Mouse (Mus musculus): ENCODE results near the gene Smco3. TPM values are rescaled to one million over a fixed set of nuclear protein-coding genes. Genes with fewer than 3 reads are reported as not detected.

Gene Smco3
- polyA plus RNA-seq, 1 experiment from 2014 or later: 1.6 TPM

- no peak for TF ChIP-seq CTCF (IDR thresholded peaks at IDR 0.05; ENCODE audit: low read depth)
- ATAC-seq (ENCODE audit: insufficient read depth) (no peak), DNase-seq (no peak)
- Histone ChIP-seq H3K27me3 (ENCODE audit: insufficient read depth, low read length) (no peaks in the 10 kb centered on the region), H3K9ac (no peak overlapping the region), H3K36me3 (ENCODE audit: insufficient read depth) (no peaks in the 10 kb centered on the region), H3K4me1 (ENCODE audit: insufficient read depth) (0 out of 2 replicates have a peak, but pooled peaks cover 3% of the 10 kb centered on the region), H3K4me2 (no peak overlapping the region), H3K9me3 (ENCODE audit: low read depth, low read length) (no peaks in the 10 kb centered on the region), H3K4me3 (ENCODE audit: low read depth, low read length) (no peak overlapping the region), H3K27ac (ENCODE audit: low read depth) (no peak overlapping the region)
- 84% methylated on average over 8 of the region's 8 CpGs for WGBS
These were observed 13.1 kb upstream of the Smco3 start for GRCm38 (mm10) chr6:136848399-136848798.

- no peak for ATAC-seq (ENCODE audit: insufficient read depth)
- H3K9ac ChIP-seq: no peak overlapping the region
- DNase-seq: peak; percentile 64
These were observed 12.5 kb upstream of the Smco3 start for GRCm38 (mm10) chr6:136847790-136848189.

GRCm38 (mm10) chr6:136847267-136847666 lies 12.0 kb upstream of the Smco3 start:
- Histone ChIP-seq H3K4me3 (ENCODE audit: low read depth, low read length) (no peak overlapping the region), H3K27me3 (ENCODE audit: insufficient read depth, low read length) (no peaks in the 10 kb centered on the region), H3K9ac (no peak overlapping the region), H3K4me1 (ENCODE audit: insufficient read depth) (no peaks in the 10 kb centered on the region), H3K4me2 (no peak overlapping the region), H3K27ac (ENCODE audit: low read depth) (no peak overlapping the region), H3K36me3 (ENCODE audit: insufficient read depth) (no peaks in the 10 kb centered on the region), H3K9me3 (ENCODE audit: low read depth, low read length) (no peaks in the 10 kb centered on the region)
- no peak for TF ChIP-seq CTCF (IDR thresholded peaks at IDR 0.05; ENCODE audit: low read depth)
- DNase-seq: no peak
- WGBS: 86% methylated on average over 3 of the region's 3 CpGs
- ATAC-seq (ENCODE audit: insufficient read depth): no peak

More at GRCm38 (mm10) chr6:136847790-136848189, 12.5 kb upstream of the Smco3 start:
- Histone ChIP-seq H3K4me3 (ENCODE audit: low read depth, low read length) (no peak overlapping the region), H3K4me1 (ENCODE audit: insufficient read depth) (0 out of 2 replicates have a peak, but pooled peaks cover 2% of the 10 kb centered on the region), H3K9me3 (ENCODE audit: low read depth, low read length) (no peaks in the 10 kb centered on the region), H3K27me3 (ENCODE audit: insufficient read depth, low read length) (no peaks in the 10 kb centered on the region), H3K27ac (ENCODE audit: low read depth) (no peak overlapping the region), H3K4me2 (no peak overlapping the region), H3K36me3 (ENCODE audit: insufficient read depth) (no peaks in the 10 kb centered on the region)
- 15% methylated on average over 2 of the region's 2 CpGs for WGBS
- TF ChIP-seq CTCF (IDR thresholded peaks at IDR 0.05; ENCODE audit: low read depth): peak; percentile 76

- 73% methylated on average over 5 of the region's 5 CpGs for WGBS
- H3K9me3 ChIP-seq (ENCODE audit: low read depth, low read length): no peaks in the 10 kb centered on the region
- H3K4me2 ChIP-seq: no peak overlapping the region
- TF ChIP-seq CTCF (IDR thresholded peaks at IDR 0.05; ENCODE audit: low read depth): no peak
- H3K4me3 ChIP-seq (ENCODE audit: low read depth, low read length): no peak overlapping the region
- H3K9ac ChIP-seq: no peak overlapping the region
- DNase-seq (no peak), ATAC-seq (ENCODE audit: insufficient read depth) (no peak)
- no peak overlapping the region for H3K27ac ChIP-seq (ENCODE audit: low read depth)
- H3K36me3 ChIP-seq (ENCODE audit: insufficient read depth): no peaks in the 10 kb centered on the region
- H3K27me3 ChIP-seq (ENCODE audit: insufficient read depth, low read length): no peaks in the 10 kb centered on the region
- no peaks in the 10 kb centered on the region for H3K4me1 ChIP-seq (ENCODE audit: insufficient read depth)
These were observed 10.6 kb upstream of the Smco3 start for GRCm38 (mm10) chr6:136845706-136846480.

- no peaks in the 10 kb centered on the region for H3K27me3 ChIP-seq (ENCODE audit: insufficient read depth, low read length)
- no peaks in the 10 kb centered on the region for H3K9me3 ChIP-seq (ENCODE audit: low read depth, low read length)
- WGBS: 63% methylated on average over 2 of the region's 2 CpGs
- no peaks in the 10 kb centered on the region for H3K36me3 ChIP-seq (ENCODE audit: insufficient read depth)
- ATAC-seq (ENCODE audit: insufficient read depth) (no peak), DNase-seq (no peak)
- TF ChIP-seq CTCF (IDR thresholded peaks at IDR 0.05; ENCODE audit: low read depth): no peak
- no peak overlapping the region for H3K9ac ChIP-seq
- no peak overlapping the region for H3K4me3 ChIP-seq (ENCODE audit: low read depth, low read length)
- no peaks in the 10 kb centered on the region for H3K4me1 ChIP-seq (ENCODE audit: insufficient read depth)
- H3K27ac ChIP-seq (ENCODE audit: low read depth): no peak overlapping the region
- H3K4me2 ChIP-seq: no peak overlapping the region
These were observed 9.7 kb upstream of the Smco3 start for GRCm38 (mm10) chr6:136844903-136845302.

- Histone ChIP-seq H3K9ac (no peak overlapping the region), H3K9me3 (ENCODE audit: low read depth, low read length) (no peaks in the 10 kb centered on the region), H3K4me2 (no peak overlapping the region), H3K27me3 (ENCODE audit: insufficient read depth, low read length) (no peaks in the 10 kb centered on the region), H3K27ac (ENCODE audit: low read depth) (no peak overlapping the region), H3K4me3 (ENCODE audit: low read depth, low read length) (no peak overlapping the region), H3K36me3 (ENCODE audit: insufficient read depth) (no peaks in the 10 kb centered on the region), H3K4me1 (ENCODE audit: insufficient read depth) (no peaks in the 10 kb centered on the region)
- 68% methylated on average over 3 of the region's 3 CpGs for WGBS
- ATAC-seq (ENCODE audit: insufficient read depth) (no peak), DNase-seq (no peak)
- no peak for TF ChIP-seq CTCF (IDR thresholded peaks at IDR 0.05; ENCODE audit: low read depth)
These were observed 2.1 kb upstream of the Smco3 start for GRCm38 (mm10) chr6:136837323-136837722.

GRCm38 (mm10) chr6:136831712-136832111 lies 3.5 kb downstream of the Smco3 start:
- no peak for TF ChIP-seq CTCF (IDR thresholded peaks at IDR 0.05; ENCODE audit: low read depth)
- Histone ChIP-seq H3K9ac (no peak overlapping the region), H3K27ac (ENCODE audit: low read depth) (no peak overlapping the region), H3K4me2 (no peak overlapping the region), H3K36me3 (ENCODE audit: insufficient read depth) (no peaks in the 10 kb centered on the region), H3K4me1 (ENCODE audit: insufficient read depth) (no peaks in the 10 kb centered on the region), H3K27me3 (ENCODE audit: insufficient read depth, low read length) (no peaks in the 10 kb centered on the region), H3K9me3 (ENCODE audit: low read depth, low read length) (no peaks in the 10 kb centered on the region), H3K4me3 (ENCODE audit: low read depth, low read length) (no peak overlapping the region)
- DNase-seq (no peak), ATAC-seq (ENCODE audit: insufficient read depth) (no peak)
- WGBS: 63% methylated on average over 5 of the region's 5 CpGs
